Mouse (Mus musculus): Measurements from ENCODE around the gene A630089N07Rik. TPM values are rescaled to one million over a fixed set of nuclear protein-coding genes. Genes with fewer than 3 reads are reported as not detected.
A peak's percentile ranks its signal among the peaks of the same experiment; 100 is the strongest.
"Not testable (repeated sequence)": the region's sequence is repeated elsewhere in the genome, so short reads cannot be mapped to it uniquely, and the experiment has no call there.

Gene A630089N07Rik
- total RNA-seq (2012; rRNA removed): 27.2 and 40.0 TPM in 2 replicates
- 23.5 and 37.1 TPM in 2 replicates for total RNA-seq (2014; rRNA removed)
- polyA plus RNA-seq (2012; ENCODE audit: insufficient read length, low read depth): 21.3 and 26.0 TPM in 2 replicates

GRCm38 (mm10) chr16:98081889-98082818 is at the start of gene A630089N07Rik:
Gene A630089N07Rik, minus strand, starts transcription at chr16:98082450.
- peak within 1 kb of the TSS; percentile 82 for H3K27ac ChIP-seq (ENCODE audit: insufficient read depth, low read depth)
- H3K79me2 ChIP-seq (replicated peaks; ENCODE audit: control insufficient read depth, extremely low read depth, insufficient read depth, poor library complexity, severe bottlenecking): peaks cover 35% of the 10 kb centered on the region
- dilution Hi-C loops (cut with MboI; ENCODE audit: extremely low pct_ligation_motif_present, extremely low pct_unique_long_range_greater_than_20kb, low sequenced_read_pairs): not testable (repeated sequence)

GRCm38 (mm10) chr16:98107109-98107508 is 24.9 kb upstream of the A630089N07Rik start:
- Histone ChIP-seq H3K27ac (ENCODE audit: insufficient read depth, low read depth) (no peak overlapping the region), H3K27me3 (replicated peaks) (no peaks in the 10 kb centered on the region), H3K9me3 (replicated peaks; ENCODE audit: low read length) (no peaks in the 10 kb centered on the region), H3K9ac (ENCODE audit: insufficient read depth, low read depth) (no peak overlapping the region), H3K4me3 (replicated peaks in 1 of 3; ENCODE audit: low read depth in 2 of 3, low read length in 2 of 3, poor library complexity in 1 of 3) (no peak overlapping the region), H3K79me2 (replicated peaks; ENCODE audit: control insufficient read depth, extremely low read depth, insufficient read depth, poor library complexity, severe bottlenecking) (no peaks in the 10 kb centered on the region), H3K4me1 (ENCODE audit: control insufficient read depth in 1 of 2, insufficient read depth in 2 of 2) (no peaks in the 10 kb centered on the region), H3K36me3 (replicated peaks in 1 of 2; ENCODE audit: control insufficient read depth in 1 of 2, insufficient read depth in 1 of 2, low read length in 1 of 2) (no peaks in the 10 kb centered on the region), H3K4me2 (ENCODE audit: insufficient read depth, low read depth, poor library complexity, severe bottlenecking) (no peak overlapping the region)
- DNase-seq (ENCODE audit: extremely low read depth): no peak
- in situ Hi-C loops (cut with MboI; ENCODE audit: low pct_ligation_motif_present, low pct_unique_long_range_greater_than_20kb, low sequenced_read_pairs): no loop called here
- TF ChIP-seq USF2 (conservative IDR thresholded peaks at IDR 0.05; ENCODE audit: low read depth, low read length) (no peak), MAZ (IDR thresholded peaks at IDR 0.05; ENCODE audit: low read depth, low read length) (no peak), E2F4 (IDR thresholded peaks at IDR 0.05; ENCODE audit: insufficient replicate concordance, low read depth, low read length) (no peak), NELFE (IDR thresholded peaks at IDR 0.05; ENCODE audit: low read depth, low read length) (no peak), PAX5 (IDR thresholded peaks at IDR 0.05; ENCODE audit: low read length) (no peak), TCF12 (IDR thresholded peaks at IDR 0.05; ENCODE audit: low read depth, low read length) (no peak), NRF1 (IDR thresholded peaks at IDR 0.05; ENCODE audit: low read depth, low read length) (no peak), JUND (conservative IDR thresholded peaks at IDR 0.05; ENCODE audit: low read depth, low read length) (no peak), HCFC1 (IDR thresholded peaks at IDR 0.05; ENCODE audit: low read depth, low read length) (no peak), ZC3H11A (IDR thresholded peaks at IDR 0.05; ENCODE audit: low read depth, low read length) (no peak), POLR2A (IDR thresholded peaks at IDR 0.05; ENCODE audit: low read depth, low read length) (no peak), ZKSCAN1 (IDR thresholded peaks at IDR 0.05; ENCODE audit: borderline replicate concordance, low read depth, low read length) (no peak), ETS1 (conservative IDR thresholded peaks at IDR 0.05; ENCODE audit: low read depth, low read length) (no peak), RCOR1 (conservative IDR thresholded peaks at IDR 0.05; ENCODE audit: low read depth, low read length) (no peak), POLR2AphosphoS2 (IDR thresholded peaks at IDR 0.05; ENCODE audit: low read depth, low read length) (no peak), ZMIZ1 (IDR thresholded peaks at IDR 0.05; ENCODE audit: low read depth, low read length) (no peak)
- dilution Hi-C loops (cut with MboI; ENCODE audit: extremely low pct_ligation_motif_present, extremely low pct_unique_long_range_greater_than_20kb, low sequenced_read_pairs): no loop called here

More at GRCm38 (mm10) chr16:98081889-98082818, at the start of gene A630089N07Rik:
- Histone ChIP-seq H3K4me1 (ENCODE audit: control insufficient read depth in 1 of 2, insufficient read depth in 2 of 2) (peaks cover 0 to 17% of the 10 kb centered on the region in 2 experiments; a peak in 2 of 4 replicates), H3K4me2 (ENCODE audit: insufficient read depth, low read depth, poor library complexity, severe bottlenecking) (peak within 1 kb of the TSS; percentile 79), H3K4me3 (replicated peaks in 1 of 3; ENCODE audit: low read depth in 2 of 3, low read length in 2 of 3, poor library complexity in 1 of 3) (peak within 1 kb of the TSS; percentile 75 to 77 (median 76)), H3K9ac (ENCODE audit: insufficient read depth, low read depth) (peak within 1 kb of the TSS; percentile 69)
- H3K36me3 ChIP-seq (replicated peaks in 1 of 2; ENCODE audit: control insufficient read depth in 1 of 2, insufficient read depth in 1 of 2, low read length in 1 of 2); H3K27me3 ChIP-seq (replicated peaks); H3K9me3 ChIP-seq (replicated peaks; ENCODE audit: low read length): not testable (repeated sequence)
- TF ChIP-seq CHD2 (IDR thresholded peaks at IDR 0.05; ENCODE audit: low read length): peak; percentile 41
- peak; percentile 70 for TF ChIP-seq TBP (conservative IDR thresholded peaks at IDR 0.05; ENCODE audit: low read depth, low read length)
- peak; percentile 44 for TF ChIP-seq HCFC1 (IDR thresholded peaks at IDR 0.05; ENCODE audit: low read depth, low read length)
- peak; percentile 43; the same call in 1 of the 2 replicates for TF ChIP-seq MAX (IDR thresholded peaks at IDR 0.05; ENCODE audit: low read length)
- peak; percentile 51 for TF ChIP-seq NELFE (IDR thresholded peaks at IDR 0.05; ENCODE audit: low read depth, low read length)
- TF ChIP-seq MXI1 (IDR thresholded peaks at IDR 0.05; ENCODE audit: low read depth, low read length): peak; percentile 88
- TF ChIP-seq NRF1 (IDR thresholded peaks at IDR 0.05; ENCODE audit: low read depth, low read length): peak; percentile 20; the same call in 1 of the 2 replicates
- TF ChIP-seq ELF1 (IDR thresholded peaks at IDR 0.05; ENCODE audit: low read depth, low read length): peak; percentile 53
- TF ChIP-seq MAFK (IDR thresholded peaks at IDR 0.05; ENCODE audit: insufficient replicate concordance, low read length): peak; percentile 59; the same call in 1 of the 2 replicates
- peak; percentile 95 for TF ChIP-seq E2F4 (IDR thresholded peaks at IDR 0.05; ENCODE audit: insufficient replicate concordance, low read depth, low read length)
- TF ChIP-seq POLR2A (IDR thresholded peaks at IDR 0.05; ENCODE audit: low read depth, low read length): peak; percentile 73
- peak; percentile 79 for TF ChIP-seq ZMIZ1 (IDR thresholded peaks at IDR 0.05; ENCODE audit: low read depth, low read length)
- peak; percentile 71 for TF ChIP-seq TCF12 (IDR thresholded peaks at IDR 0.05; ENCODE audit: low read depth, low read length)
- TF ChIP-seq SIN3A (IDR thresholded peaks at IDR 0.05; ENCODE audit: low read length): 0 out of 2 replicates have a peak, but pooled peaks have one; percentile 62
- TF ChIP-seq IRF4 (IDR thresholded peaks at IDR 0.05; ENCODE audit: low read depth, low read length): peak; percentile 16; the same call in 1 of the 2 replicates
- DNase-seq (ENCODE audit: extremely low read depth): peak; percentile 93
- in situ Hi-C loops (cut with MboI; ENCODE audit: low pct_ligation_motif_present, low pct_unique_long_range_greater_than_20kb, low sequenced_read_pairs): loop anchor here (5.0 kb wide), 1 partner anchor 85 kb away; the partner anchor contains the start of gene B230307C23Rik

Measured in CH12.LX (cell line).